Mouse (Mus musculus): ENCODE data around the gene Mob3b. TPM values are rescaled to one million over a fixed set of nuclear protein-coding genes. Genes with fewer than 3 reads are reported as not detected.

The Mob3b gene
- polyA plus RNA-seq, 1 experiment, result 0.12 TPM

- H3K27me3 ChIP-seq (ENCODE audit: control insufficient read depth, insufficient read depth, insufficient read length), result no peaks in the 10 kb centered on the region
- no peak overlapping the region for H3K4me2 ChIP-seq (ENCODE audit: low read depth)
- no peak overlapping the region for H3K4me3 ChIP-seq
- TF ChIP-seq POLR2AphosphoS2 (IDR thresholded peaks at IDR 0.05; ENCODE audit: insufficient read length, low read depth), result no peak
- TF ChIP-seq REST (IDR thresholded peaks at IDR 0.05; ENCODE audit: insufficient read depth, insufficient read length), result no peak
- no peak for TF ChIP-seq USF1 (IDR thresholded peaks at IDR 0.05; ENCODE audit: low read depth)
- no peak for TF ChIP-seq E2F4 (IDR thresholded peaks at IDR 0.05; ENCODE audit: insufficient read depth)
- no peak for TF ChIP-seq TCF12 (IDR thresholded peaks at IDR 0.05; ENCODE audit: insufficient read depth, poor library complexity, severe bottlenecking)
- no peak for TF ChIP-seq CEBPB (IDR thresholded peaks at IDR 0.05; ENCODE audit: insufficient read depth, poor library complexity, severe bottlenecking)
- TF ChIP-seq TCF3 (IDR thresholded peaks at IDR 0.05; ENCODE audit: insufficient read length, low read depth), result no peak
- TF ChIP-seq MAX (IDR thresholded peaks at IDR 0.05; ENCODE audit: low read depth), result no peak
- no peak for TF ChIP-seq MYOD1 (IDR thresholded peaks at IDR 0.05; ENCODE audit: control insufficient read depth in 1 of 3, insufficient read length in 2 of 3, low read depth in 2 of 3)
- TF ChIP-seq MYOG (IDR thresholded peaks at IDR 0.05; ENCODE audit: control insufficient read depth in 1 of 3, insufficient read depth in 1 of 3, insufficient read length in 2 of 3, low read depth in 2 of 3), result no peak
- no peak for TF ChIP-seq SRF (IDR thresholded peaks at IDR 0.05; ENCODE audit: control insufficient read depth, insufficient read length, low read depth)
- no peak for TF ChIP-seq POLR2A (IDR thresholded peaks at IDR 0.05; ENCODE audit: insufficient read length, low read depth)
- H3K79me2 ChIP-seq (ENCODE audit: control insufficient read depth, insufficient read depth), result no peaks in the 10 kb centered on the region
- no peak overlapping the region for H3ac ChIP-seq (ENCODE audit: control insufficient read depth, insufficient read length)
- H3K36me3 ChIP-seq (ENCODE audit: control insufficient read depth, insufficient read depth), result no peaks in the 10 kb centered on the region
These were observed 38.4 kb downstream of the Mob3b start for GRCm38 (mm10) chr4:35118851-35119250.

GRCm38 (mm10) chr4:35117144-35117543 is 40.1 kb downstream of the Mob3b start:
- Histone ChIP-seq H3K27me3 (ENCODE audit: control insufficient read depth, insufficient read depth, insufficient read length) (no peaks in the 10 kb centered on the region), H3ac (ENCODE audit: control insufficient read depth, insufficient read length) (no peak overlapping the region), H3K4me2 (ENCODE audit: low read depth) (no peak overlapping the region), H3K36me3 (ENCODE audit: control insufficient read depth, insufficient read depth) (no peaks in the 10 kb centered on the region), H3K79me2 (ENCODE audit: control insufficient read depth, insufficient read depth) (no peaks in the 10 kb centered on the region), H3K4me3 (no peak overlapping the region)
- TF ChIP-seq MYOG (IDR thresholded peaks at IDR 0.05; ENCODE audit: control insufficient read depth in 1 of 3, insufficient read depth in 1 of 3, insufficient read length in 2 of 3, low read depth in 2 of 3) (no peak), CEBPB (IDR thresholded peaks at IDR 0.05; ENCODE audit: insufficient read depth, poor library complexity, severe bottlenecking) (no peak), POLR2AphosphoS2 (IDR thresholded peaks at IDR 0.05; ENCODE audit: insufficient read length, low read depth) (no peak), MYOD1 (IDR thresholded peaks at IDR 0.05; ENCODE audit: control insufficient read depth in 1 of 3, insufficient read length in 2 of 3, low read depth in 2 of 3) (no peak), USF1 (IDR thresholded peaks at IDR 0.05; ENCODE audit: low read depth) (no peak), TCF12 (IDR thresholded peaks at IDR 0.05; ENCODE audit: insufficient read depth, poor library complexity, severe bottlenecking) (no peak)

GRCm38 (mm10) chr4:35115933-35116332 is 41.4 kb downstream of the Mob3b start:
- H3K79me2 ChIP-seq (ENCODE audit: control insufficient read depth, insufficient read depth), result no peaks in the 10 kb centered on the region
- H3K4me2 ChIP-seq (ENCODE audit: low read depth), result no peak overlapping the region
- no peaks in the 10 kb centered on the region for H3K27me3 ChIP-seq (ENCODE audit: control insufficient read depth, insufficient read depth, insufficient read length)
- TF ChIP-seq TCF12 (IDR thresholded peaks at IDR 0.05; ENCODE audit: insufficient read depth, poor library complexity, severe bottlenecking) (no peak), POLR2AphosphoS2 (IDR thresholded peaks at IDR 0.05; ENCODE audit: insufficient read length, low read depth) (no peak)
- H3K36me3 ChIP-seq (ENCODE audit: control insufficient read depth, insufficient read depth), result no peaks in the 10 kb centered on the region
- H3K4me3 ChIP-seq, result no peak overlapping the region
- H3ac ChIP-seq (ENCODE audit: control insufficient read depth, insufficient read length), result no peak overlapping the region

GRCm38 (mm10) chr4:35114950-35115349 is 42.3 kb downstream of the Mob3b start:
- no peak overlapping the region for H3K4me3 ChIP-seq
- no peaks in the 10 kb centered on the region for H3K36me3 ChIP-seq (ENCODE audit: control insufficient read depth, insufficient read depth)
- H3ac ChIP-seq (ENCODE audit: control insufficient read depth, insufficient read length), result no peak overlapping the region
- H3K79me2 ChIP-seq (ENCODE audit: control insufficient read depth, insufficient read depth), result no peaks in the 10 kb centered on the region
- no peaks in the 10 kb centered on the region for H3K27me3 ChIP-seq (ENCODE audit: control insufficient read depth, insufficient read depth, insufficient read length)
- no peak for TF ChIP-seq MYOG (IDR thresholded peaks at IDR 0.05; ENCODE audit: control insufficient read depth in 1 of 3, insufficient read depth in 1 of 3, insufficient read length in 2 of 3, low read depth in 2 of 3)
- TF ChIP-seq TCF12 (IDR thresholded peaks at IDR 0.05; ENCODE audit: insufficient read depth, poor library complexity, severe bottlenecking), result no peak
- no peak for TF ChIP-seq POLR2A (IDR thresholded peaks at IDR 0.05; ENCODE audit: insufficient read length, low read depth)
- TF ChIP-seq USF1 (IDR thresholded peaks at IDR 0.05; ENCODE audit: low read depth), result no peak
- no peak for TF ChIP-seq TCF3 (IDR thresholded peaks at IDR 0.05; ENCODE audit: insufficient read length, low read depth)
- TF ChIP-seq REST (IDR thresholded peaks at IDR 0.05; ENCODE audit: insufficient read depth, insufficient read length), result no peak
- TF ChIP-seq E2F4 (IDR thresholded peaks at IDR 0.05; ENCODE audit: insufficient read depth), result no peak
- no peak for TF ChIP-seq CEBPB (IDR thresholded peaks at IDR 0.05; ENCODE audit: insufficient read depth, poor library complexity, severe bottlenecking)
- no peak for TF ChIP-seq POLR2AphosphoS2 (IDR thresholded peaks at IDR 0.05; ENCODE audit: insufficient read length, low read depth)
- TF ChIP-seq SRF (IDR thresholded peaks at IDR 0.05; ENCODE audit: control insufficient read depth, insufficient read length, low read depth), result no peak
- H3K4me2 ChIP-seq (ENCODE audit: low read depth), result no peak overlapping the region

- Histone ChIP-seq H3ac (ENCODE audit: control insufficient read depth, insufficient read length) (no peak overlapping the region), H3K79me2 (ENCODE audit: control insufficient read depth, insufficient read depth) (no peaks in the 10 kb centered on the region), H3K27me3 (ENCODE audit: control insufficient read depth, insufficient read depth, insufficient read length) (no peaks in the 10 kb centered on the region), H3K4me3 (no peak overlapping the region), H3K36me3 (ENCODE audit: control insufficient read depth, insufficient read depth) (no peaks in the 10 kb centered on the region), H3K4me2 (ENCODE audit: low read depth) (no peak overlapping the region)
- TF ChIP-seq TCF12 (IDR thresholded peaks at IDR 0.05; ENCODE audit: insufficient read depth, poor library complexity, severe bottlenecking), result no peak
- TF ChIP-seq MAX (IDR thresholded peaks at IDR 0.05; ENCODE audit: low read depth), result no peak
- TF ChIP-seq SRF (IDR thresholded peaks at IDR 0.05; ENCODE audit: control insufficient read depth, insufficient read length, low read depth), result no peak
- no peak for TF ChIP-seq POLR2A (IDR thresholded peaks at IDR 0.05; ENCODE audit: insufficient read length, low read depth)
- no peak for TF ChIP-seq MYOG (IDR thresholded peaks at IDR 0.05; ENCODE audit: control insufficient read depth in 1 of 3, insufficient read depth in 1 of 3, insufficient read length in 2 of 3, low read depth in 2 of 3)
- no peak for TF ChIP-seq REST (IDR thresholded peaks at IDR 0.05; ENCODE audit: insufficient read depth, insufficient read length)
- no peak for TF ChIP-seq MYOD1 (IDR thresholded peaks at IDR 0.05; ENCODE audit: control insufficient read depth in 1 of 3, insufficient read length in 2 of 3, low read depth in 2 of 3)
- no peak for TF ChIP-seq USF1 (IDR thresholded peaks at IDR 0.05; ENCODE audit: low read depth)
- no peak for TF ChIP-seq TCF3 (IDR thresholded peaks at IDR 0.05; ENCODE audit: insufficient read length, low read depth)
- TF ChIP-seq CEBPB (IDR thresholded peaks at IDR 0.05; ENCODE audit: insufficient read depth, poor library complexity, severe bottlenecking), result no peak
- no peak for TF ChIP-seq E2F4 (IDR thresholded peaks at IDR 0.05; ENCODE audit: insufficient read depth)
- no peak for TF ChIP-seq POLR2AphosphoS2 (IDR thresholded peaks at IDR 0.05; ENCODE audit: insufficient read length, low read depth)
These were observed 43.6 kb downstream of the Mob3b start for GRCm38 (mm10) chr4:35113516-35114248.

Data from myocyte (in vitro differentiated cells).